Mouse (Mus musculus): Measurements from ENCODE around the gene Trpm3.

DNA sequence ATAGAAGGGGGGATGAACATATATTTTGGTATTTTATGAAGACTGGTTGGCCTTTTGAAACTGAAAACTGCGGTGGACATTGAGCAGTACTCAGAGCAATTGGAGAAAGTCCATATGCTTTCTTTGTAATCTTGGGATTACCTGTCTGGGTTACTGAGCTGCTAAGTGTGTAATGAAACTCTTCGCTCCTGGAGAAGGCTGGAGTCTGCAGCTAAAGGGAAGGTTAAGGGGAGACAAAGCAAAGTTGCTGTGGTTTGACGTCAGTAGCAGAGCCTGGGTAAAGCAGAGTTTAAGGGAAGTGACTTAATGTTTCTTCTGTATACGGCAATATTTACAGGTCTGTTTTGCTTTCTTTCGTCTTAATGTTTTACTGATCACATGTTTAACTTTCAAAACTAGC is 554.1 kb downstream of the Trpm3 start:
- TF ChIP-seq CTCF (IDR thresholded peaks at IDR 0.05; ENCODE audit: low read depth, low read length) (no peak), GATA1 (IDR thresholded peaks at IDR 0.05; ENCODE audit: borderline replicate concordance, low read length) (no peak)
